Mouse (Mus musculus): Measurements from ENCODE around the gene Clpx. TPM values are rescaled to one million over a fixed set of nuclear protein-coding genes. Genes with fewer than 3 reads are reported as not detected.

Clpx gene
- 10 to 100 TPM; 23.2 to 26.9 TPM for total RNA-seq (2023)

GRCm38 (mm10) chr9:65293973-65294715 is at the start of gene Clpx:
Gene Clpx, plus strand, starts transcription at chr9:65294260.

GRCm38 (mm10) chr9:65264959-65265358 is 29.1 kb upstream of the Clpx start, which contains the start of gene Cilp:
Gene Cilp, plus strand, starts transcription at chr9:65265180.

GRCm38 (mm10) chr9:65345854-65346475 is 51.9 kb downstream of the Clpx start, which contains the start of gene Pdcd7:
Gene Pdcd7, plus strand, starts transcription at chr9:65346104.

GRCm38 (mm10) chr9:65360641-65361448 is 66.8 kb downstream of the Clpx start, which contains the start of gene Ubap1l:
Gene Ubap1l, plus strand, starts transcription at chr9:65361041.

Other genes starting within 250 kb of the Clpx start
- not detected for gene Igdcc4, start 192.8 kb upstream of the Clpx start, total RNA-seq (2023)
- gene Igdcc3, start 153.1 kb upstream of the Clpx start, total RNA-seq (2023), result not detected
- 1 to 10 TPM; 1.2 to 2.0 TPM for gene Parp16, start 98.9 kb upstream of the Clpx start, total RNA-seq (2023)
- gene Cilp, start 29.1 kb upstream of the Clpx start, total RNA-seq (2023), result not detected
- gene Pdcd7, start 51.8 kb downstream of the Clpx start, total RNA-seq (2023), result 10 to 100 TPM; 16.4 to 18.1 TPM
- under 1 TPM; 0.73 to 0.82 TPM for gene Ubap1l, start 66.8 kb downstream of the Clpx start, total RNA-seq (2023)
- gene Kbtbd13, start 97.4 kb downstream of the Clpx start, total RNA-seq (2023), result not detected
- gene Rasl12, start 104.2 kb downstream of the Clpx start, total RNA-seq (2023), result not detected
- not detected for gene Slc51b, start 128.7 kb downstream of the Clpx start, total RNA-seq (2023)
- 10 to 100 TPM; 14.8 to 15.5 TPM for gene Mtfmt, start 141.5 kb downstream of the Clpx start, total RNA-seq (2023)
- 100 to 1,000 TPM in 1 of 2 experiments, 10 to 100 TPM in 1; 99.6 to 103 TPM for gene Spg21, start 166.7 kb downstream of the Clpx start, total RNA-seq (2023)
- 1 to 10 TPM; 2.0 to 2.7 TPM for gene Ankdd1a, start 225.9 kb downstream of the Clpx start, total RNA-seq (2023)

All from monocyte, adult 59 days (primary cell).